Mouse (Mus musculus) mouse trophoblast stem cell (cell line): Measurements from ENCODE around the gene Adamtsl4.
"Not testable (repeated sequence)": the region's sequence is repeated elsewhere in the genome, so short reads cannot be mapped to it uniquely, and the experiment has no call there.

Experiments used
- in situ Hi-C, 2 experiments: fragments of 300-500 bp; cut with MseI, MboI; formaldehyde crosslinking; loops; 2 replicates in 1 of 2; 3 replicates in 1 of 2; pipeline ENCODE4 v1.15.1; 2025

The Adamtsl4 gene

DNA sequence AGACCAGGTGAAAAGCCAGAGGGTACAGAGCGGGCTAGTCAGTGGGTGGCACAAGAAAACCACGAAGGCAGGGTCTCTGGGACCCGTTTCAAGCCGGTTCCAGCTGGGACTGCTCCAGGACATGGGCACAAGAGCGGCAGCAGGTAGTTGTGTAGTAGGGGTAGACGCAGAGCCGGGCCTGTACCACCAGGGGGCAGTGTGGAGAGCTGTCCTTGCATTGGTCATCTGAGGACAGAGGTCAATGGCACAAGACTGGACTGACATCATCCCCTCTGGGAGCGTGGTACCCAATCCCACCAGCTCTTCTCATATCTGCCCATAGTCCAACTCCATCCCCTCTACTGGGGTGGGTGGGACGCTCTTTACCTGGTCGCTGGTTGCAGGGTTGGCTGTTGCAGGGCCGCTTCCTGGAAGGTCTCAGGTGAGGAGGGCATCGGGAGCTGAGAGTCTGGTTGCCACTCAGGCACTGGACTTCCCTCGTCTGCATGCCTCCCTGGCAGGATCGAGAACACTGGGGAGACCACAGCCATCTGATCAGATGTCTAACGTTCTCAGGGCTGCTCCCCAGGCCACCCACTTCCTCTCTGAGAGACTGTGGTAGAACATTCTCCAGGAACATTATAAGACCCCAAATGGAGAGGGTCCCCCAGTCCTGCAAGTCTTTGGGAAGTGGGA lies 10.8 kb downstream of the Adamtsl4 start:
- in situ Hi-C loops, result no loop called here

DNA sequence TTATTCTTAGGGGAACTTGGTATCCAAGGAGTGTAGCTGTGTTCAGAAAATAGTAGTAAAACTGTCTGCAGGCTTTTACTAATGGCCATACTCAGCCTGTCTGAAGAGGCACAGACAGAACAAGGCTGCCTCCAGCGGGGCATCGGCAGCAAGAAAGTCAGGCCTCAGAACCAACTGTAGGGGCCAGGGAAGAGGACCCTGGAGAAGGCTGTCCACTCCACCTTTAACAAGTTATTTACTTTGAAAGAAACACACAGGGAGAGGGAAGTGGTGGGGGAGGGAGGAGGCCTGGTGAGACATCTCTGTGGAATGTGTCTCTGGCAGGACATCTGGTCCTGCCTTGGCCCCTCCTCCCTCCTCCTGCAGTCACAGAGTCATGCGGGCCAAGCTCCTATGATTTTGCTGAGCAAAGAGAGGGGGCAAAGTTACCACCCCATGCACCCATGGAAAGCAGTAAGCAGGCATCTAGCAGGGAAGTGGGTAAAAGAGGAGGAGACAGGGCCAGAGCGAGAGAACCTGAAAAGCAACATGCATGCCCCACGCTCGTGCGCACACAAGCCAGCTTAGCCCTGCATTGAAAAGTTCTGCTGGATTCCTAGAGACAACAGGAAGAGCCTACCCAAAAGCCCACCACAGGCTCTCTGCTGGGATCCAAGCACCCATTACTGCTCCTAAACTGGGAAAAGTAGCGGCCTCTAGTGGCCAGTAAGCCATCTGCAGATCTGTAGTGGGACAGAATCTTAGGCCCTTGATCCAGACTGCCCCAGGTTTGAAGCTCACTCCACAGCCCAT lies 12.2 kb downstream of the Adamtsl4 start:
- in situ Hi-C loops, result no loop called here

DNA sequence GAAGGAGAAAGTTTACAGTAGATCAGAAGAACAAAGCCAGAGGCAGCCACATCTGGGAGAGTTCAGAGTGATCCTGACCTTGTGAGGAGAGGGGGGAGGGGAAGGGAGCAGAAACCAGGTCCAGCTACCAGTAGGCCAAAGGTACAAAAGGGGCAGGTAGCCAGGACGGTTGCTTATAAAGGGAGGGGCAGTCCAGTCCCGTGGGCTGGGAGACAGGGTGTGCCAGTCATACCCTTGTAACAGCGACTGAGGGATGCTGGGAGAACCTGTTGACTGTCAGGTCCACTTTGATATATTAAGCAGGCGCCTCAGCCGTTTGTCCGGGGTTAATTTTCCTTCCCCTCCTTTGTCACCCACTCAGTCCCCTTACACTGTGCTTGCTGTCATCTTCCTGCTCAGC lies 12.9 kb downstream of the Adamtsl4 start:
- in situ Hi-C loops, result no loop called here

DNA sequence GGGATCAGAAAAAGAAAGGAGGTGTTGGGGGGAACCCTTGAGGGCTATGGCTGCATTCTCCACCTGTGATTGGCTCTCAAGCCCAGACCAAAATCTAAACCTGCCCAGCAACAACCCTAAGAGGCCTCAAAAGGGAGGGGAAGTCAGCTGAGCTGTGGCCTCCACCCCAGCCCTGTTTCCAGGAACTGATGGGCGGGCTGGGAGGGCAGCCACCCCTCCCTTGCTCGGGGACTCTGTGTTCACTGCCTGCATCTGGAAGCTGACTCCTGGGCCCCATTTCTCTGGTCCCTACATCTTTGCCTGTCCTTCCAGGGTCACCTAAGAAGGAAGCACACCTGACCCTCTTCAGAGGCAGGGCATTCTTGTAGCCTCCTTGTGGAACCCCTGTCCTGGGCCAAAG lies 13.5 kb downstream of the Adamtsl4 start:
- in situ Hi-C loops, result no loop called here

DNA sequence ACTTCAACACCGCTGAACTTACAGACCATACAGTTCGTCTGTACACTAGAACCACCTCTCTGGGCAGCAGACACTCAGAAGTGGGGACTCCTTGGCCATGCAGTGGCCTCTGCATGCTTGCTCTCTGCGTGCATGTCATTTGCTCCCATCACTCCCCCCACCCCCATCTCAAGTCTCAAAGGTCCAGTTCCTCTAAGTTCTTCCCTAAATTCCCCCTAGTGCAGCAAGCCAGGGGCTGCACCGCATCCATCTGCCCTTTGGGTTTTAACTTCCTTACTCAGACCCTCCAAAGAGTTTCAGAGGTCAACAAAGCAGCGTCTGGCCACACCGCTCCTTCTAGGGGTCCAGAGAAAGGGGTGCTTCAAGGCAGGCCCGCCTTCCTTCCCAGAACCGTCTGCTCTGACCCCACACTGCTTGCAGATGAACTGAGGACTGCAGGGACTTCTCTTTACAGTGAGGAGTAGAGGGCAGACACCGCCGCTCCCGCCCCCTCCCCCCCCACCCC lies 14.0 kb downstream of the Adamtsl4 start:
- in situ Hi-C loops, result no loop called here

DNA sequence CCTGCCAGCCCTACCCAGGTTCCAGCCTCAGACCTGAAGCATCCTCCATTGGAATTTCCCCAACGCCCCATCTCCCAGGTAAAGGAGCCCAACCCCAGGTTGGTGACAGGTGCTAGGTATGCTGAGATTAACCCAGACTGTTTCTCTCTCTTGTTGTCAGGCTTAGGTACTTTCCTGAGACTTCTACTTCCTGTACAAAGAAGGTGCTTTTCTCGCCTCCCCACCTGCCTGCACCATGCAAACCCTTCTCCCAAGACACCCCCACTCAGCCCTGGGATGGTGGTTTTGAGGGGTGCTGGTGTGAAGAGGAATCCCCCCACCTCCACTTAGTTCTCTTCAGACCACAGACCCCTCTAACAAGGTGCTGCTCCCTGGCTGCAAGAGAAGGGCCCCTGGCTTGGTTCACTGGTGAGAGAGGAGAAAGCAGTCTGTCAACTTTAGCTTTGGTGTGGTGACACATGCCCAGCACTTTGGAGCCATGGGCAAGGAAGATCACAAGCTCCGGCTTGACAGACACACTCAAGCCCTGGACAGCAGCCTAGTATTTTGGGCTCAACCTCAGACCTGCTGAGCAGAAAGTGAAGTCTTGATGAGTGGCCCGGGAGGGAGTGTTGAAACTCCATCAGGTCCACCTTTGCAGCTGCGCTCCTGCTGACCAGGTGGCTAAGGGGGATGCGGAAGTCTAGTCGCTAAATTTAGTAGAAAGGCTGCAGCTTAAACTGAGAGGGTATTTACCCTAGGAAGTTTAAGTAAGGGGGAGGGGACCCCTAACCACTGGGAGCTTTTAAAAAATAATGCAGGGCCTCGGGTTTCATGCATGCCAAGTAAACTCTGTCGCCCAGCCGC lies 14.6 kb downstream of the Adamtsl4 start:
- in situ Hi-C loops, result no loop called here

DNA sequence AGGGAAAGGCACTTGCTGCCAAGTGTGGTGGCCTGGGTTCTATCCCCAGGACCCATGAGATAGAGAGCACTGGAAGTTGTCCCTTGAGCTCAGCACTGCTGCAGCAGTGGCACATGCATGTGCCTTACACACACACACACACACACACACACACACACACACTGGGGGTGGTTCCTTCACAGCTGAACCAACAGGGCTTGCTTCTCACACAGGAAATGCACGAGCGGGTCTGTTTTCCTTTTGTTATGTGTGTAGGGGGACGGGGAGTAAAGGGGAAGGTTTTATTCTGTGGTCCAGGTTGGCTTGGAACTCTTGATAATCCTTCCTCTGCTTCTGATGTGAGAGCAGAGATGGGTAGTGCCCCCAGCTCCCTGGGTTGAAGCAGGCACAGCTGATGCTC lies 15.3 kb downstream of the Adamtsl4 start:
- in situ Hi-C loops, result no loop called here

DNA sequence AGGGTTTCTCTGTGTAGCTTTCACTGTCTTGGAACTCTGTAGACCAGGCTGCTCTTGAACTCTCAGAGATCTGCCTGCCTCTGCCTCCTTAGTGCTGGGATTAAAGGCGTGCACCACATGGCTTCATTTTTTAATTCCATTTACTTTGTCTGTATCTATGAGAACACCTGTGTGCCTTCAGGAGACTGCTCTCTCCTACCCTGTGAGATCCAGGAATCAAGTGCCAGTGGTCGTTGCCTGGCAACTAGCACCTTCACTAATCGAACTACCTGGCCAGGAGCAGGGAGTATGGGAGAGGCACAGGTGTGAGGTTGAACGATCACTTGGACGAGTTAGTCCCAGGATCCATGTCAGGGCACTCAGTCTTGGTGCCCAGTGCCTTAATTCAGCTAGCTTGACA lies 16.5 kb downstream of the Adamtsl4 start:
- in situ Hi-C loops, result no loop called here

DNA sequence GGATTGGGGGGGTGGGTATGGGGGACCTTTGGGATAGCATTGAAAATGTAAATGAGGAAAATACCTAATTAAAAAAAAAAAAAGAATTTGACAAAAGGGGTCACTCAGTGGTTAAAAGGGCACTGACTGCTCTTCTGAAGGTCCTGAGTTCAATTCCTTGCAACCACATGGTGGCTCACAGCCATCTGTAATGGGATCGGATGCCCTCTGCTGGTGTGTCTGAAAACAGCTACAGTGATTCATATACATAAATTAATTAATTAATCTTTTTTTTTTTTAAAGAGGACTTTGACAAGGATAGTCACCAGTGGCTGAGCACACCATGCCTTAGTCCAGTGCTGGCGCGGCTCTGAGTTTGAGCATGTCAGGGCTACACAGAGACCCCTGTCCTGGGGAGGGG lies 17.3 kb downstream of the Adamtsl4 start:
- in situ Hi-C loops, result not testable (repeated sequence)

DNA sequence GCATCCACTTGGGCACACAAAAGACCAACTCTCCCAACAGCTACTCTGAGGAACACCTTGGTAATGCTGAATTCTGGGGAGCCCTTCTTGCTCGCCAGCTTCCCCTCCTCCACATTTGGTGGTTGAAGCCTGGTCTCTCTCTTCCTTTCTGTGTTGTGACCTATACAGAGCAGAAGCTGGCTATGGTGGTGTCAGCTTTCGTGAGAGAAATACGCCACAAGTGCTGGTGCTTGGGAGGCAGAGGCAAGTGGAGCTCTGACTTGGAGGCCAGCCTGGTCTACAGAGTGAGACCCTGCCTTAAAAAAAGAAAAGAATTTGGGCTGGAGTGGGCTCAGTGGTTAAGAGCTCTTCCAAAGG lies 18.4 kb downstream of the Adamtsl4 start:
- in situ Hi-C loops, result no loop called here

DNA sequence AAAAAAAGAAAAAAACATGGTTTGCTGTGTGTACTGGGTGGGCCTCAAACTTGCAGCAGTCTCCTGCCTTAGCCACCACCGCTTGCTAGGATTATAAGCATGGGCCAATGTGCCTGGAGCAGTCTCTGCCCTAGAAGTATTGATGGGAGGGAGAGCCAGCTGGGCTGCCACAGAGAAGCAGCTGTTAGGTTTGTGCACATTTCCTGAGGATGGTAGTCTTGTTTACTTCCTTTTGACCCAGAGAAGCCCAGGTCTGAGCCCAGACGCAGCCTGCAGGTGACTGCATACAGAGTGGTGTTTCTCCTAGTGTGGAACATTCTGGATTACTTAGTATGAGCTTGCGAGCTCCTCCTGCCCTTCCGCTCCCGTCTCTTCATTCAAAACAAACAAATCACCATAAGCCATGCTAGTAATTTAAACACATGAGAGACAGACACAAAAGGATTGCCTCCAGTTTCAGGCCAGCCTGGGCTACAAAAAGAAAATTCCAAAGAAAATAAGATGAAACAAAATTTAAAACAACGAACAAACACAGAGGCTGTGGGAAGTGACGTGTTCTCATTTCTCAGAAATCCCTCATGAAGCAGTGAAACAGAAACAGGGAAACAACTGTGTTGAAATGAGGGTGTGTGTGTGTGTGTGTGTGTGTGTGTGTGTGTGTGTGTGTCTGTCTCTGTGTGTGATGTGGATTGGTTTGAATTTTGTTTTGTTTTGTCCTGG lies 19.0 kb downstream of the Adamtsl4 start:
- in situ Hi-C loops, result no loop called here

DNA sequence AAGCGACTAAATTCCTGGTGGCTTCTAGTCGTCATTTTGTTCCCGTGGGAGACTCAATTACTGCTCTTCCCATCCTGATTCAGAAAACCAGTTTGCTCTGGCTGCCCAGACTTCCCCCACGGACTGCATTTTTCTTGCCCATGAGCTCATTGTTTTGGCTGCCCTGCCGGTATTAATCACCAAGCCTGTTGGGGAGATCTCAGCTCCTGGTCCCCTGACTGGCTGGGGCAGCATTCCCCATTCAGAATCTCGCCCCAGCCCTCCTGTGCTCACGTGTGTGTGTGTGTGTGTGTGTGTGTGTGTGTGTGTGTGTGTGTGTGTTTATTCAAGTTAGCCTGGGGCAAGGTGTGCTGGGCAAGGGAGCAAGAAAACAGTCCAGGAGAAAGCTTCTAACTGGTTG lies 19.7 kb downstream of the Adamtsl4 start:
- in situ Hi-C loops, result no loop called here

DNA sequence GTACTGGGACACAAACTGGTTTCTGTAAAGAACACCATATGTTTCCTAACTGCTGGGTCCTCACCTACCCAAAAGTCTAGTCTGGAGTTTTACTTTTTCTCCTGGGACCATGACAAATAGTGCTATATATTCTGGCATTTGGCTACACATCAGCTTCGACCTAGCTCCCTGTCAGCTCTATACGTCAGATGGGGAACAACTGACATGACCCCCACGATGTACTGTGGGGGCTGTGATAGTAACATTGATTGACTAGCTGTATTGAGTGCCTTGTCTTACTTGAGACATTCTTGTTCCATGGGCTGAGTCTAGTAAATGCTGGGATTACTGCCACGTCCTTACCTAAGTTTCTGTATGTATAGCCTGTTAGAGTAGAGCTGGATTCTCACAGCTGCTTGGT lies 20.2 kb downstream of the Adamtsl4 start:
- in situ Hi-C loops, result no loop called here

DNA sequence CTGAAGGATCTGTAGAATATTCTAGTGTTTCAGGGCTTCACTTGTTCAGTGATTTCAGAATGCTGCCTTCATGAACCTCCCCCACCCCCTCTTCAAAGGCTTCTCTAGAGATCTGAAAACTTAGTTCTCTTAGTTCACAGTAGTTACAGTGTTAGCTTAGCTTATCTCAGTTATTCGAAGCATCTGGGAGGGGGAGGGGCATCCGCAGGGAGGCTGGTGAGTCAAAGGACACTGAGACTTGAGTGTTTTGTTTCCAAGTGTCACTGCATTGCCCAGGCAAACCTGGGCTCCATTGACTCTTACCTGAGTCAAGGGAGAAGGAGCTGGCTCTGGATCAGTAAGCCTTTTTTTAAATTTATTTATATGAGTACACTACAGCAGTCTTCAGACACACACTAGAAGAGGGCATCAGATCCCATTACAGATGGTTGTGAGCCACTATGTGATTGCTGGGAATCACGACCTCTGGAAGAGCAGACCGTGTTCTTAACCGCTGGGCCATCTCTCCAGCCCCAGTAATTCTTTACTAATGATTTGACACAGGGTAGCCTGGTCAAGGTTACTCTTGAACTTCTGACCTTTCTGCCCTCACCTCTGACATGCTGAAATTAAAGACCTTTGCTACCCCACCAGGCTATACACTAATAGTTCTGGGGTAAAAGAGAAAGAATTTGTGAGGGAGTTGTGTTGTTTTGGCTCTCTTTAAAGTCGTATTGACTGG lies 21.4 kb downstream of the Adamtsl4 start:
- in situ Hi-C loops, result no loop called here

DNA sequence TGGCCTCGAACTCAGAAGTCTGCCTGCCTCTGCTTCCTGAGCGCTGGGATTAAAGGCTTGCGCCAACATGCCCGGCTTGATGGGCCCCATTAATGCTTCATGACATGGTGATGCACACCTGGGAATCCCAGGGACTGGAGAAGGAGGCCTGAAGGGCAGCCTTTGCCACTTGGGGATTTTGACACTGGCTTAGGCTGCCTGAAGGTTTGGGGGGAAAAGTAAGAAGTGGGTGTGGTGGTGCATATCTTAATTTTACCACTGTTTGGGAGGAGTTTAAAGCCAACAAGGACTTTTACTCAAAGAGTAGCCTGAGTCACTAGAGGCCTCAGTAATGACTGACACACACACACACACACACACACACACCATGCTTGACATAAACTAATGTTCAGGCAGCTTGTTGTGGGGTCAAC lies 22.8 kb downstream of the Adamtsl4 start:
- in situ Hi-C loops, result no loop called here

DNA sequence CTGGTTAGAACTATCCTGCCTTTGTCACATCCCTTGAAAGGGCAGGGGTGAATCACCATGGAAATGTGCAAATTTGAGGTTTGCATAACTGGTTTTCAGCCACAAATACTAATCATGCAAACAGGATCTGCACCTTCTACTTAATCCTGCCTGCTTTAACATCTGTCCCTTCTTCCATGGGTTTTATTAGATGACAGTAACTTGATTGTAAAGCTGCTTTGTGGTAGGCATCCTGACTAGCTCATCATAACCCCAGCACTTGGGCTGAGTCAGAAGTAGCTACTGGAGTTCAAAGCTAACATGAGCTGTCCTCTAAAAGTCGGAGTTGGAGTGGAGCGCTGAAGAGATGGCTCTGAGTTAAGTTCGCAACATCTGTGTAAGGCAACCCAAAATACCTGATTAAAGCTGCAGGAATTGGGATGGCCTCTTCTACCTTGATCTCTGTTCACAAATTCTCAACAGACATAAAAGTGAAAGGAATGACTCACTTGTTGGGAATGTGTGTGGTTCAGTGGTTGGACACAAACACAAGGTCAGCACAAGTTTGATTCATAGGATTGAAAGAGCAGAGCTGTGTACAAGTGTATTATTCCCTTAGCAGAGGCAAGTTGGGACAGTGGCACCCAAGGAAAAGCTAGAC lies 23.6 kb downstream of the Adamtsl4 start:
- in situ Hi-C loops, result no loop called here

DNA sequence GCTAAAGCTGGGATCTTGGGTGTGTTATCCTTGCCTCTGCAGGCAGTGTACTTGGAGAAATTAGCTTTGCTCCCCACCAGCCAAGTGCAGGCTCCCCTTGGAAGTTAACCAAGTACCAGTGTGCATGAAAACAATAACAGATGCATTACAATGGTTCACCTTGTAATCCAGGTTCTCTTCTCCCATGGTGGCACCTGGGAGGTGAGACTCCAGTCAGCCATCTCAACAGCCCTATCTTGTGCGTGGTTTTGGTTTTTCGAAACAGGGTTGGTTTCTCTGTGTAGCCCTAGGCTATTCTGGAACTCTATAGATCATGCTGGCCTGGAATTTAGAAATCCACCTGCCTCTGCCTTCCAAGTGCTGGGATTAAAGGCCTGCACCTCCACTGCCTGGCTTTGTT lies 24.2 kb downstream of the Adamtsl4 start:
- in situ Hi-C loops, result no loop called here

DNA sequence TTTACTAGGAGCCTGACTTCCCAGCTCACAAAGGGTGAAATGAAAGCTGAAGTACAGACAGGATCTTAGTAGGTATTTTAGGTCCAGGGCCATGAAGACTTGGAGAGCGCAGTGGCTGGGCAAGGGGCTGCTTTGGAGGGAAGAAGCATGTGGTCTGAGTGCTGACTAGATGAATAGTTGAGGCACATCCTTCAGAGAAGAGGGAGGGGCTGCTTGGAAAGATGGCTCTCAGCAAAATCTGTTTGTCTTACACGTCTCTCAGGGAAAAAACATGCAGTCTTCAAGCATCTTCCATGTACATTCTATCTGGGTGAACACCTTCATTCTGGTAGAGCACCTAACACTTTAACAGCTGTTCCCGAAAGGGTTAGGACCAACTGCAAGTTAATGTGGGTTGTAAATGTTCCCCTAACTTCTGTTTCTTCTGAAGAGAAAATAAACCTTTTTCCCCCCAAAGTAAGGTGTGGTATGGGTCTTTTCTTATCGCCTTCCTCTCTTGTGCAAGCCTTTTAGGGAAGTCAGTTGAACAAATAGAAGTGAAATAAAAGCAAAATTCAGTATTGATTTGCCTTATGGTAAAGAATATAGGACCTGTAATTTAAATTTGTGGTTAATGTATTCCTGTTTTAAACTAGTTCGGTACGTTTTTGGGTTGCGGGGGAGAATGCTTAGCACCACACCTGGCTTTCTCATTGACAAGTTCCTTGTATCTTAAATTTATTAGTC lies 24.8 kb downstream of the Adamtsl4 start:
- in situ Hi-C loops, result no loop called here

DNA sequence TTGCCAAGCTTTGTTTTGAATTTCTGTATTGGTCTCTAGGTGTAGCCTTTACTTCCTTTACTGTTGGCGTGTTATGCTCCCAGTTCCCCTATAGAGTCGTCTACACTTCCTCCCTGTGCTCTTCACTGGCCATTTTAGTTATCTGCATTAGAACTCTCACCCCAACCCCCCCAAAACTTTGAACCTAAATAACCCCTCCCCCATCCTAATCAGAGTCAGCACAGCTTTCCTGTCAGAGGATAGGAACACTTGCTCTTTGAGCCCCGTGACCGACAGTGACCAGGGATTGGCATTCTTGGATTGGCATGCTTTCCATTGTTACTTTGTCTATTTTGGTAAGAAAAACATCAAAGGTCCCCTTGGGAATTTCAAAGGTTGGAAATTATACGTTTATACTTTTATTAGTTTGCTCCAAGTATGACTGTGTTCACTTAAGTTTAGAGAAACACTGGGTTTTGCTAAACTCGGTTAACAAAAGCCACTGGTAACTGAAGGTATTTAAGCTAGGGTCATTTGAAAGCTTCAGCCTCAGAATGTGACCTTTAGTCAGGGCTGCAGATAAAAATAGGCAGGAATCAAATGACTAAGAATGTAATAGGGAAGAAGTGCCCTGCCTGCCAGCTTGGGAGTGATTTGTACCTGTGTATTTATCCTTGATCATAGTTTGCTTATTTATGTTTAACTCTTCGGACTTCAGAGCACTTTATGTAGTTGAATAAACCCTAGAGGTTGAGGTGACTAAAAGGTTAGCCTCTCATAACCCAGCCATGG lies 25.6 kb downstream of the Adamtsl4 start:
- in situ Hi-C loops, result no loop called here
